Mouse (Mus musculus) E14TG2a.4 (cell line): ENCODE results near the gene Chd9.

Experiments used
- CTCF ChIP-seq: conservative IDR thresholded peaks from 2 replicates; pipeline ENCODE4 v1.5.1; 2014; ENCODE audit warnings: low read length
- NANOG ChIP-seq: IDR thresholded peaks from 2 replicates; pipeline ENCODE4 v1.6.1; 2014; ENCODE audit warnings: borderline replicate concordance, low read length, mixed read lengths

- TF ChIP-seq CTCF (no peak), NANOG (no peak)
These were observed 253.8 kb downstream of the Chd9 start for GRCm38 (mm10) chr8:91081911-91082310.
